Mouse (Mus musculus): Measurements from ENCODE around the gene Six5. TPM values are rescaled to one million over a fixed set of nuclear protein-coding genes. Genes with fewer than 3 reads are reported as not detected.
"Not testable (repeated sequence)": the region's sequence is repeated elsewhere in the genome, so short reads cannot be mapped to it uniquely, and the experiment has no call there.

Six5 gene
- polyA plus RNA-seq, 1 experiment from 2014 or later: 2.2 TPM

GRCm38 (mm10) chr7:19055108-19055507 is 39.3 kb upstream of the Six5 start:
- Histone ChIP-seq H3K4me3 (no peak overlapping the region), H3K9ac (no peak overlapping the region), H3K4me1 (peaks cover 10% of the 10 kb centered on the region; the same call in 1 of the 2 replicates), H3K9me3 (no peaks in the 10 kb centered on the region), H3K4me2 (no peak overlapping the region), H3K27ac (no peak overlapping the region), H3K27me3 (replicated peaks) (no peaks in the 10 kb centered on the region), H3K36me3 (replicated peaks) (peaks cover 5% of the 10 kb centered on the region)
- ATAC-seq (replicated peaks): no peak
- WGBS: 93% methylated on average over 8 of the region's 8 CpGs

- Histone ChIP-seq H3K9me3 (no peaks in the 10 kb centered on the region), H3K4me1 (peaks cover 10% of the 10 kb centered on the region; the same call in 1 of the 2 replicates), H3K27me3 (replicated peaks) (no peaks in the 10 kb centered on the region), H3K27ac (no peak overlapping the region), H3K4me2 (no peak overlapping the region), H3K4me3 (no peak overlapping the region), H3K36me3 (replicated peaks) (no peaks in the 10 kb centered on the region), H3K9ac (no peak overlapping the region)
- WGBS: 89% methylated on average over 10 of the region's 10 CpGs
- ATAC-seq (replicated peaks): no peak
Observed at GRCm38 (mm10) chr7:19057405-19057804, 37.0 kb upstream of the Six5 start.

- Histone ChIP-seq H3K4me3 (peak overlapping the region; percentile 8; the same call in 1 of the 2 replicates), H3K4me2 (peak overlapping the region; percentile 32), H3K27ac (no peak overlapping the region), H3K36me3 (replicated peaks) (no peaks in the 10 kb centered on the region), H3K4me1 (no peaks in the 10 kb centered on the region), H3K27me3 (replicated peaks) (peaks cover 28% of the 10 kb centered on the region), H3K9me3 (no peaks in the 10 kb centered on the region), H3K9ac (no peak overlapping the region)
- no peak for ATAC-seq (replicated peaks)
- 44% methylated on average over 13 of the region's 13 CpGs for WGBS
Observed at GRCm38 (mm10) chr7:19065896-19066295, 28.5 kb upstream of the Six5 start.

DNA sequence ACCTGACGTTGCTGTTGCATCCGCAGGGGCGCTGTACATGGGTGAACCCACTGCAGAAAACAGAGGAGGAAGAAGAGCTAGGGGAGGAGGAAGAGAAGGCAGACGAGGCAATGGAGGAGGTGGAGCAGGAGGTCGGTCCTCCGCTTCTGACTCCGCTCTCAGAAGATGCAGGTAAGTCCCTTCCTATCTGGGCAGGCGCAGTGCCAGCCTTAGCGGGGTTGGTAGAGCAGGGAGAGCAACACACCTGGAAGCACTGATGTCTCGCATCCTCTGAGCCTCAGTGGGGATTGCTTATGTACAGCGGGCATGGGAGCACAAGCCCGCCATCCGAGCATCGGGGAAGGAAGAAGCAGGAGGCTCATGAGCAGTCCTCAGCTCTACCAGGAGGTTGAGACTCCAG is 27.3 kb upstream of the Six5 start:
- Histone ChIP-seq H3K36me3 (replicated peaks) (no peaks in the 10 kb centered on the region), H3K9me3 (no peaks in the 10 kb centered on the region), H3K27me3 (replicated peaks) (peaks cover 28% of the 10 kb centered on the region), H3K27ac (no peak overlapping the region), H3K9ac (no peak overlapping the region), H3K4me3 (no peak overlapping the region), H3K4me2 (no peak overlapping the region), H3K4me1 (no peaks in the 10 kb centered on the region)
- WGBS: 49% methylated on average over 14 of the region's 14 CpGs
- ATAC-seq (replicated peaks): no peak

DNA sequence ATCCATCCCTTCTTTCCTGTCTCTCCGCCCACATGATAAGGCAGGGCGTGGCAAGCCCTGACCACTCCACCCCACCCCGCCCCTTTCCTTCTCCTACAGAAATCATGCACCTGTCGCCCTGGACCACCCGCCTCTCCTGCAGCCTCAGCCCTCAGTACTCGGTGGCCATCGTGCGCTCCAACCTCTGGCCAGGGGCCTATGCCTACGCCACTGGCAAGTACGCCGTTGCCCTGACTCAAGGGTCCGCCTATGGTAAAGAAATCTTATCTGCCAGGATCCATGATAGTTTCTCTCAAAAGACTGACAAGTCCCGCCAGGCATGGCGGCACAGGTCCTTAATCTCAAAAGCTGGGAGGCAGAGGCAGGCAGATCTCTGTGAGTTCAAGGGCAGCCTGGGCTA is 26.5 kb upstream of the Six5 start:
- H3K36me3 ChIP-seq (replicated peaks): no peaks in the 10 kb centered on the region
- ATAC-seq (replicated peaks): no peak
- no peaks in the 10 kb centered on the region for H3K4me1 ChIP-seq
- no peak overlapping the region for H3K27ac ChIP-seq
- no peak overlapping the region for H3K4me3 ChIP-seq
- H3K9ac ChIP-seq: no peak overlapping the region
- 64% methylated on average over 14 of the region's 14 CpGs for WGBS
- no peak overlapping the region for H3K4me2 ChIP-seq
- no peaks in the 10 kb centered on the region for H3K9me3 ChIP-seq
- H3K27me3 ChIP-seq (replicated peaks): peaks cover 28% of the 10 kb centered on the region

GRCm38 (mm10) chr7:19068707-19069106 is 25.7 kb upstream of the Six5 start:
- ATAC-seq (replicated peaks): no peak
- WGBS: 4% methylated on average over 2 of the region's 2 CpGs
- Histone ChIP-seq H3K9ac (no peak overlapping the region), H3K4me1 (no peaks in the 10 kb centered on the region), H3K4me2 (no peak overlapping the region), H3K36me3 (replicated peaks) (no peaks in the 10 kb centered on the region), H3K9me3 (no peaks in the 10 kb centered on the region), H3K27me3 (replicated peaks) (peaks cover 28% of the 10 kb centered on the region), H3K4me3 (no peak overlapping the region), H3K27ac (no peak overlapping the region)

DNA sequence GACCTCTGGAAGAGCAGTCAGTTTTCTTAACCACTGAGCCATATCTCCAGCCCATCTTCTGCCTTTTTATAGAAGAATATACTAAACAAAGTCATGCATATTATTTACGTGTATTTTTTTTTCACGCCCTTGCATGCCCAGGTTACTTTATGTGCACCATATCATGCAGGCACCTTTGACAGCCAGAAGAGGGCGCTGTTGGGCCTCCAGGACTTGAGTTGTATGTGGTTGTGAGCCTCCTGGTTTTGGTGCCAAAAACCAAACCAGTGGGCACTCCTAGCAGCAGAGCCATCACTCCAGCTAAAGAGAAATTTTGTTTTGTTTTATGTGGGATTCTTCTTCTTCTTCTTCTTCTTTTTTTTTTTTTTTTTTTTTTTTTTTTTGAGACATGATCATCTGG is 24.9 kb upstream of the Six5 start:
- H3K36me3 ChIP-seq (replicated peaks): no peaks in the 10 kb centered on the region
- no peak for ATAC-seq (replicated peaks)
- no peak overlapping the region for H3K27ac ChIP-seq
- no peak overlapping the region for H3K4me2 ChIP-seq
- H3K9ac ChIP-seq: no peak overlapping the region
- H3K27me3 ChIP-seq (replicated peaks): peaks cover 27% of the 10 kb centered on the region
- H3K4me3 ChIP-seq: no peak overlapping the region
- no peaks in the 10 kb centered on the region for H3K9me3 ChIP-seq
- 49% methylated on average over 3 of the region's 3 CpGs for WGBS
- no peaks in the 10 kb centered on the region for H3K4me1 ChIP-seq

DNA sequence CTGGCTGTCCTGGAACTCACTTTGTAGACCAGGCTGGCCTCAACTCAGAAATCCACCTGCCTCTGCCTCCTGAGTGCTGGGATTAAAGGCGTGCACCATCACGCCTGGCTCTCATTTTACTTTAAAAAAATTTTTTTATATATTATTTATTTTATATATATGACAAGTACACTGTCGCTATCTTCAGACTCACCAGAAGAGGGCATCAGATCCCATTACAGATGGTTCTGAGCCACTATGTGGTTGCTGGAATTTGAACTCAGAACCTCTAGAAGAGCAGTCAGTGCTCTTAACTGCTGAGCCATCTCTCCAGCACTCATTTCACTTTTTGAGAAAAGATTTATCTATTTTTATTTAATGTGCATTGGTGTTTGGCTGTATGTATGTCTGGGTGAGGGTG is 23.4 kb upstream of the Six5 start:
- not testable (repeated sequence) for H3K9me3 ChIP-seq; H3K4me2 ChIP-seq; H3K4me3 ChIP-seq; H3K9ac ChIP-seq; H3K4me1 ChIP-seq; ATAC-seq (replicated peaks); H3K36me3 ChIP-seq (replicated peaks); H3K27ac ChIP-seq
- WGBS: 44% methylated on average over 3 of the region's 3 CpGs
- peaks cover 12% of the 10 kb centered on the region for H3K27me3 ChIP-seq (replicated peaks)

DNA sequence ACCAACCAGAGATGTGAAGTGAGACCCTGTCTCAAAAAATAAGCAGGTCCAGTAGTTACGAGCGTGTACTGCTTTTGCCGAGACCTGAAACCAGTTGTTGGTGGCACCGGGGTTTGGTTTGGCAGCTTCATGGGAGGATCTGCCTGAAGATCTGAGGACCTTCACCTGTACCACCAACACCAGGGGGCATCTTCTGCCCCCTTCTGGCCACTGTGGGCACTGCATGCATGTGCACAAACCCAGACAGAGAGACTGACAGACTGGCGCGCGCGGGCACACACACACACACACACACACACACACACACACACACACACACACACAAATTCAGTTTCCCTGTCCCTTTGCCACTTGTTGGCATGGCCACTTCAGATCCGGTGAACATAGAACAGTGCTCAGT is 20.9 kb upstream of the Six5 start:
- WGBS: 80% methylated on average over 9 of the region's 9 CpGs
- ATAC-seq (replicated peaks): no peak

DNA sequence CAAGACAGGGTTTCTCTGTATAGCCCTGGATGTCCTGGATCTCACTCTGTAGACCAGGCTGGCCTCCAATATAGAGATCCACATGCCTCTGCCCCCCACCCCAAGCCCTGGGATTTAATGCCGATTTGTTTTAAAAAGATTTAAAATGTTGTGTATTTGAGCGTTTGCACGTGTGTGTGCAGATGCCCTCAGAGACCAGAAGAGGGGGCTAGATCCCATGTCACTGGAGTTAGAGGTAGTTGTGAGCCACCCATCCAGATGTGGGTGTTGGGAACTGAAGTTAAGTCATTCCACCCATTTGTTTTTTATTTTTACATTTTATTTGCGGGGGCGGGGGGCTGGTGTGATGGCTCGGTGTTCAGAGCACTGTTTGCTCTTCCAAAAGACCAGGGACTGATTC is 19.9 kb upstream of the Six5 start:
- ATAC-seq (replicated peaks): no peak
- WGBS: 92% methylated on average over 6 of the region's 6 CpGs

More for the DNA sequence above, 20.9 kb upstream of the Six5 start:
- no peak overlapping the region for H3K9ac ChIP-seq
- H3K9me3 ChIP-seq: no peaks in the 10 kb centered on the region
- H3K27me3 ChIP-seq (replicated peaks): no peaks in the 10 kb centered on the region
- peaks cover 6% of the 10 kb centered on the region for H3K36me3 ChIP-seq (replicated peaks)
- no peak overlapping the region for H3K27ac ChIP-seq
- H3K4me3 ChIP-seq: no peak overlapping the region
- H3K4me1 ChIP-seq: peaks cover 23% of the 10 kb centered on the region
- no peak overlapping the region for H3K4me2 ChIP-seq

GRCm38 (mm10) chr7:19075231-19075630 is 19.2 kb upstream of the Six5 start:
- H3K36me3 ChIP-seq (replicated peaks): peaks cover 17% of the 10 kb centered on the region
- H3K4me3 ChIP-seq: peak overlapping the region; percentile 93
- peak overlapping the region; percentile 34 for H3K9ac ChIP-seq
- peak overlapping the region; percentile 79 for H3K27ac ChIP-seq
- WGBS: 56% methylated on average over 5 of the region's 5 CpGs
- no peaks in the 10 kb centered on the region for H3K9me3 ChIP-seq
- ATAC-seq (replicated peaks): peak; percentile 16
- H3K4me2 ChIP-seq: peak overlapping the region; percentile 65
- peaks cover 23% of the 10 kb centered on the region for H3K4me1 ChIP-seq
- no peaks in the 10 kb centered on the region for H3K27me3 ChIP-seq (replicated peaks)

More for the DNA sequence above, 19.9 kb upstream of the Six5 start:
- no peak overlapping the region for H3K27ac ChIP-seq
- no peak overlapping the region for H3K4me2 ChIP-seq
- H3K4me1 ChIP-seq: peaks cover 23% of the 10 kb centered on the region
- no peak overlapping the region for H3K9ac ChIP-seq
- H3K9me3 ChIP-seq: no peaks in the 10 kb centered on the region
- no peaks in the 10 kb centered on the region for H3K27me3 ChIP-seq (replicated peaks)
- peaks cover 13% of the 10 kb centered on the region for H3K36me3 ChIP-seq (replicated peaks)
- H3K4me3 ChIP-seq: no peak overlapping the region

DNA sequence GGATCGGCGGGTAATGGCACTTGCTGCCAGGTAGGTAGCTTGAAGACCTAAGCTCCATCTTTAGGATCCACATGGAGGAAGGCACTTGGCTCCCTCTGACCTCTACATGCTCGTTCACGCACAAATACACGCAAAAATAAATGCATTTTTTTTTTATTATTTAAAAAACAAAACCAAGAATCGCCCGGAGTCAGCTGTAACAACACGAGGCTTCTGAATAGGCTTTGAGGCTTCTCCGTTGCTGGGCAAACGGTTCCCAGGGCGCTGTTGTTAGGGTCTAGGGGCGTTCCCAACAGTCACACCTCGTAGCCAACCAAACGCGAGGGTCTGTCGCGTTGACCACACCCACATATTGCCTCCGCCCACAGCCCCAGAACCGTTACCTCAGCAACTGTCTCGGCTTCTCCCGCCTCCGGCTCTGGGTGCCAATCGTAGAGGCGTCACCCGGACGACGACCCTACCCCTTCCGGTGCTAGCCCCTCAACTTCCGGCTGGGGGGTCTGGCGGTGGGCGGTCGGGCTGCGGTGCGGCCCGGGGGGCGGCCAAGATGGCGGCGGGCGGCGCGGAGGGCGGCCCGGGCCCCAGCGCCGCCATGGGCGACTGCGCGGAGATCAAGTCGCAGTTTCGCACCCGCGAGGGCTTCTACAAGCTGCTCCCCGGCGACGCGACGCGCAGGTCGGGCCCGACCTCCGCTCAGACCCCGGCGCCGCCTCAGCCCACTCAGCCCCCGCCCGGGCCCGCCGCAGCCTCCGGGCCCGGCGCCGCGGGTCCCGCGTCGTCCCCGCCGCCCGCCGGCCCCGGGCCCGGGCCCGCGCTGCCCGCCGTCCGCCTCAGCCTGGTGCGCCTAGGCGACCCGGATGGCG is 18.4 kb upstream of the Six5 start, which contains the start of gene Dmwd:
Gene Dmwd, plus strand, starts transcription at position 505 of the 863 bp plus-strand sequence.
- peak; percentile 98 for ATAC-seq (replicated peaks)
- Histone ChIP-seq H3K36me3 (replicated peaks) (peaks cover 22% of the 10 kb centered on the region), H3K4me2 (peak within 1 kb of the TSS; percentile 65), H3K9ac (peak within 1 kb of the TSS; percentile 97), H3K27me3 (replicated peaks) (no peaks in the 10 kb centered on the region), H3K9me3 (no peaks in the 10 kb centered on the region), H3K27ac (peak within 1 kb of the TSS; percentile 79), H3K4me3 (peak within 1 kb of the TSS; percentile 93), H3K4me1 (peaks cover 23% of the 10 kb centered on the region)
- WGBS: under 1% methylated on average over 80 of the region's 91 CpGs

DNA sequence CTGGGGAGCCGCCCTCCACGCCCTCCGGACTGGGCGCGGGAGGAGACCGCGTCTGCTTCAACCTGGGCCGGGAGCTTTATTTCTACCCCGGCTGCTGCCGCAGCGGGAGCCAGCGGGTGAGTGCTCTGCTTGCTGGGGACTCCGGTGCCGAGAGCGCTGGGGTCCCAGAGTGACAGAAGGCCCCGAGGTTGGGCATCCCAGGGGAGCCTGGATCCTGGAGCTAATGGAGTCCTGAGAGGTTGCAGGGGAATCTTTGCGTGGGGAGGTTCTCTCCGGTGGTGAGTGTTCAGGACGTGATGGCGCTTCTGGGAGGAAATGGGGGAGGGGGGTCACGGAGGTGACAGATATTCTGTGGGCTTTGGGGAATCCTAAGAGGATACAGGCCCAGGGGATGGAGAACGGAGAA is 17.8 kb upstream of the Six5 start:
- Histone ChIP-seq H3K4me2 (peak overlapping the region; percentile 65), H3K36me3 (replicated peaks) (peaks cover 26% of the 10 kb centered on the region), H3K4me3 (peak overlapping the region; percentile 93), H3K27me3 (replicated peaks) (no peaks in the 10 kb centered on the region), H3K27ac (peak overlapping the region; percentile 79), H3K9ac (peak overlapping the region; percentile 97), H3K9me3 (no peaks in the 10 kb centered on the region), H3K4me1 (peaks cover 23% of the 10 kb centered on the region)
- WGBS: 1% methylated on average over 22 of the region's 22 CpGs
- ATAC-seq (replicated peaks): peak; percentile 13
